Mouse (Mus musculus) spleen, adult 12 weeks (tissue): Measurements from ENCODE around the gene Mon1b.

Experiments used
- DNase-seq: peaks from one replicate; pipeline ENCODE4 v3.0.0; 2022; ENCODE audit warnings: low spot score

Gene Mon1b

GRCm38 (mm10) chr8:113673300-113673699 lies 37.9 kb downstream of the Mon1b start:
- no peak for DNase-seq

GRCm38 (mm10) chr8:113674611-113675010 lies 39.2 kb downstream of the Mon1b start:
- no peak for DNase-seq

- DNase-seq, result no peak
Measured at GRCm38 (mm10) chr8:113675281-113675680, 39.9 kb downstream of the Mon1b start.

- no peak for DNase-seq
Measured at GRCm38 (mm10) chr8:113676811-113677210, 41.4 kb downstream of the Mon1b start.

GRCm38 (mm10) chr8:113679361-113679760 lies 44.0 kb downstream of the Mon1b start:
- no peak for DNase-seq

GRCm38 (mm10) chr8:113687889-113688542 lies 52.6 kb downstream of the Mon1b start:
- DNase-seq, result no peak

- DNase-seq, result no peak
Measured at GRCm38 (mm10) chr8:113688543-113688915, 53.1 kb downstream of the Mon1b start.

GRCm38 (mm10) chr8:113691622-113692343 lies 56.4 kb downstream of the Mon1b start:
- no peak for DNase-seq
